Mouse (Mus musculus) liver, embryonic 14.5 days (tissue): ENCODE data around the gene Gm10135.
"Not testable (repeated sequence)": the region's sequence is repeated elsewhere in the genome, so short reads cannot be mapped to it uniquely, and the experiment has no call there.

Experiments
- CTCF ChIP-seq: IDR thresholded peaks from 2 replicates; pipeline ENCODE4 v1.5.1; 2016; ENCODE audit warnings: antibody characterized with exemption, low read depth, control low read depth
- EP300 ChIP-seq: IDR thresholded peaks from 2 replicates; pipeline ENCODE4 v1.6.1; 2016; ENCODE audit warnings: antibody characterized with exemption, low read depth

GRCm38 (mm10) chr5:73012884-73013610 lies 38.5 kb upstream of the Gm10135 start:
- TF ChIP-seq CTCF, EP300: not testable (repeated sequence)
